Mouse (Mus musculus): Measurements from ENCODE around the gene Abcc2.
A peak's percentile ranks its signal among the peaks of the same experiment; 100 is the strongest.

The Abcc2 gene

GRCm38 (mm10) chr19:43780391-43780790 is 1.6 kb upstream of the Abcc2 start:
- no peak for DNase-seq (ENCODE audit: low spot score)

DNA sequence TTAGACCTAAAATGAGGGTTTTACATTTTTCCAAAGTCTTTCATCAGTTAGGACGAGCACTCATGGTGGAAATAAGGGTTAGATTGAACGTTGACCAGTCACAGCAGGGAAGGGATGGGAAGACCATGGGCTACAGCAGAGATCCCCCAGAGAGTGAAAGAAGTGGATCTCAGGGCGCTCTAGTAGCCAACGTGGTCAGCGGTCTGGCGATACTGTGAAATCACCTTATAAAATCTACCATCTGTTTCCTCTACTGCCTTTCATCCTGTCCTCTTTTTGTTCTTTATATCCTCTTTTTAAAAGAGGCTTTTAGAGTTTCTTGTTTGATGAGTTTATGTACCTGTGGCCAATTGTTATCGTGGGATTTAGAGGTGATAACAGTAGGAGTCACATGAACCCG is 2.8 kb downstream of the Abcc2 start:
- DNase-seq (ENCODE audit: low spot score): no peak

DNA sequence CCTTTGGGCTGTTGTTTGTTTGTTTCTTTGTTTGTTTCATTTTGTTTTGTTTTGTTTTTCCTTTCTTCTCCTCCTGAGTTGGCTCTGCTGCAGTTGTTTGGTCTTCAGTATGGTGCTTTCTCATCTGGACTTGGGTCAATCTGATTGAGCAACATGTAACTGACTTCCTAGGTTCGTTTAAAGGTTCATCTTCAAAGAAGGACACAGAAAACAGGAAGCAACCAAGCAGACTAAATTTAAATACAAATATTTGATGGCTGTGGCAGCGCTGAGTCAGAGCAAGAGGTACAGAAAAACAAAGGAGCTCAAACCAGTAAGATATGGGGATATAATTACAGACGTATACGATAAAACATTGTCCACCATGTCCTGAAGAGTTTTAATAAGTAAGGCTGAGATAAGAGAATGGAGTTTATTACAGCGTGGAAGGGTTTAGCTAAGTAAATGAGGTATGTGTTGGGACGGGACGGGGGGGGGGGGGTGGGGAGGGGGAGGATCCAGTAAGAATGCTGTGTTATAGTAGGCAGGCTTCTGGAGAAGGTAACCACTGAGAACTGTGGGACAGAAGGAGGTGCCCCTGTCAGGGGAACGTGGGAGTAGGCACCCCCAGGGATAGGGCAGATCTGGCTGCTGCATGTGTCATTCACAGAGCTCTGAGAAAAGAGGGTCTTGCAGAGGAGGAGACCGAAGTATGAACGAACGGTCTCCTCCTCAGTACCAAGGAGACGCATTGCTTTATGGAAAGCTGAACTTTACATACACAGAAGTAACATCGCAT is 4.4 kb downstream of the Abcc2 start:
- DNase-seq (ENCODE audit: low spot score): no peak

DNA sequence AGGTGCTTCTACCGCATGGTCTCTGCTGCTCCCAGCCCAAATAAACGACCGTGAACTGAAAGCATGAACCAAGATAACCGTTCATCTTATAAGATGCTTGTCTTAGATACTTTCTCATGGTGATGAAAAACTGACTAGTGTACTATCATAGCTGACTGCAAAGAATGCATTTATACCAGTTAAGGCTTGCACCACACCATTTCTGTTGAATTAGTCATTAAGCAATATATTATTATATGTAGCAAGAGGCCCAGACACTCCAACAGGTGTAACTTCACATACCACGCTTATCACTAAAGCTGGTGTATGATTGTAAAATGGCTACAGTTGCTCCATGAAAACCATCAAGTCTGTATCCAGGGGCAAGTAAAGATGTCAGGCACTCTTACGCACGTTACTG is 7.8 kb downstream of the Abcc2 start:
- DNase-seq (ENCODE audit: low spot score): no peak

DNA sequence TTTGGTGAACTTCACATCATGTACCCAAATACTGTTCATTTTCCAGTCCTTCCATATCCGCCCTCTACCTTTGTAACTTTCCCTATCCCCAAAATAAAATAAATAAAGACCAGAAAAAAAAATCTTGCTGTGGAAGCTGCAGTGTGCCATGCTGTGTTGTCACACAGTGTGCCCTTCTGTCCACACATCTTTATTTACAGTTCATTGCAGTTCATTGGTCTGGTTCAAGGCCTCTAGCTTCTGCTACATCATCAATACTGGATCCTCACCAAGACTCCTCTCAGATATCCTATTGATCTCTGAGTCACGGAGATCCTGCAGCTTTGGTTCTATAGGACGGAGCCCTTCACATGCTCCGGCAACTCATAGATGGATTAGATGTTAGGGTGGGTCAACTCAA is 10.5 kb downstream of the Abcc2 start:
- DNase-seq (ENCODE audit: low spot score): no peak

DNA sequence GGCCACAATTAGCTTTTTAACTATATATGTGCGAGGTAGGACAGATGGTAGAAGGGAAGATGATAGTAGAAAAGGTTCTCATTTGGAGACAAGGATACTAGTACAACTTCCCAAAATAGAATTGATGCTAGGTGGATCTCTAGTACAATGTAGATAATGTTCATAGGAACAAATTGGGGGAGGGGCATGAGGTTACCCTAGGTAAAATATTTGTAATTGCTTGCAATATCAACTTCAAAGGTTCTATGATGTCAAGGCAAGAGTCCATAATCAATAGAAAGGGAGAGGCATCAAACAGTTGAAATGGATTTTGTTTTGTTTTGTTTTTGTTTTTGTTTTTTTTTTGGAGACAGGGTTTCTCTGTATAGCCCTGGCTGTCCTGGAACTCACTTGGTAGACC is 12.0 kb downstream of the Abcc2 start:
- no peak for DNase-seq (ENCODE audit: low spot score)

- no peak for DNase-seq (ENCODE audit: low spot score)
Measured at GRCm38 (mm10) chr19:43795511-43795910, 13.5 kb downstream of the Abcc2 start.

GRCm38 (mm10) chr19:43797216-43797615 is 15.2 kb downstream of the Abcc2 start:
- DNase-seq (ENCODE audit: low spot score): no peak

DNA sequence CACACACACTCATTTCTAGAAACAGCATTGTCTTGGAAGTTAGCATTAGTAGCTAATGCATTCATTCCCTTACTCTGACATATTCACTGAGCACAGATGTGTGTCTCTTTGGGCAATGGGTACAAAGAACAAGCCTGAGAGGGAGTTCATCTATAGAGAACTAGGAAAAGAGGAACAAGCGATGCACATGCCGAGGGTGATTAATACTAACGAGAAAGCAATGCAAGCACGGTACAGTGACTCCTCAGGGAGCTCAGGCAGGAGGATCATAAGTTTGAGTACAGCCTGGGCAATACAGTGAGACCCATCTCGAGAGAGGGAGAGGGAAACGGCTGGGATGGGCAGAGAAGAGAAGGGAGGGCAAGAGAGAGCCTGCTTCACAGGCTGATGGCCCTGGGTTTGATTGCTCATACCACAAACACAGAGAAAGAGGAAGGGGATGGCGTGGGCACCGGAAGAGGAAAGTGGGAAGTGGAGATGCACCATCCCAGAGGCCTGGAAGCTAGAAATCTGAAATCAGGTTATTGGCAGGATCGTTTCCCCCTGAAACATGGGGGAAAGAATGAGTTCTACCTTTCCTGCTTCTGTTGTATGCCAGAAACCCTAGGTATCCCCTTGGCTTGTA is 19.5 kb downstream of the Abcc2 start:
- no peak for DNase-seq (ENCODE audit: low spot score)

DNA sequence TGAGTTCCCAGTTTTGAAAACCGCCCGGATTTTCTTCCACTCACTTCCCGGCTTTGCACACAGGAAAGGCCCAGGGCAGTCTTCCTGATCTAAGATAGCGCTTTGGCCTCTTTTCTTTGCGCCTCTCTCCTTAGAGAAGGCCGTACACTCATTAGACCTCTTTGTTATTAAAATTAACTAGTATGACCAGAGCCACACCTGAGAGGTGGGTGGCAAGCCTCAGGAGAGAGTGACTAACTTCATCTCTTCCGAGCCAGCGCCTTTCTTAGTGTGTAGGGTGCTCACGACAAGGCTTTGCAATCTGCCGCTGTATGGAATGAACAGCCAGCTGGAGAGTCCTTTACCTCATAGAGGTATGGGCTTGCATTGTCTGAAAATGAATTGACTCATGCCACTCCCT is 21.9 kb downstream of the Abcc2 start:
- DNase-seq (ENCODE audit: low spot score): no peak

- no peak for DNase-seq (ENCODE audit: low spot score)
Measured at GRCm38 (mm10) chr19:43809331-43809730, 27.3 kb downstream of the Abcc2 start.

- no peak for DNase-seq (ENCODE audit: low spot score)
Measured at GRCm38 (mm10) chr19:43811419-43811818, 29.4 kb downstream of the Abcc2 start.

- DNase-seq (ENCODE audit: low spot score): no peak
Measured at GRCm38 (mm10) chr19:43813315-43813714, 31.3 kb downstream of the Abcc2 start.

DNA sequence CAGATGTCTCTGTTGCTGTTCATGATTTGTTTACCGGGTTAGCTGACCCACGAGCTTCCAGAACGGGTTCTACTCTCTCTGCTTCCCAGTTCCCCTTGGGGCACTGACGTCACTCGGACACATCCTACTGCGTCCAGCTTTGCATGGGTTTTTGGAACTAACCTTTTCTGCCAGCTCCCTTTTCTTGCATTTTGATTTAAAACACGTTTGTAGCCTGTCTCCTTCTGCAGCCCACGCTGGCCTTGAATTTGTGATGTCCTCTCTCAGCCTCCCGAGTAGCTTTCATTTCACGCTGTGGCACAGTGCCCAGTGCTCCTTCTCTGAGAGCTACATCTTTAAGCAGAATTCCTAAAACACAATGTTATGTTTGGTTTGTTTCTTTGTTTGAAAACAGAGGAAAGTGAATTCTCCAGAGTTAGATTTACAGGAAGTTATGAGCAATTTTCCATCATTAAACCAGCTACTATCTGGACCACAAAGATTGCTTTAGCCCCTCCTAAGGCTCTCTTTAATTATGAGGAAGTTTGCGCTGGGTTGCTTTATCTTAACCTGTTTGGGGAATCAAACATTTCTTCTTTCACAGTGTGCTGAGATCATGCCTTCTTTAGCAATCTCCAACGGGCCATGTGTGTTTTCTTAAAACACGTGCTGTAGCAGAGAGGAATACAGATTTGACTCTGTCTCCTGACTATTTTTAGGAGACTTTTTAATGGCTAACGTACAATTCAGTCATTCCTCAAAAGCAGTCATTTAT is 33.8 kb downstream of the Abcc2 start:
- peak; percentile 9 for DNase-seq (ENCODE audit: low spot score)

DNA sequence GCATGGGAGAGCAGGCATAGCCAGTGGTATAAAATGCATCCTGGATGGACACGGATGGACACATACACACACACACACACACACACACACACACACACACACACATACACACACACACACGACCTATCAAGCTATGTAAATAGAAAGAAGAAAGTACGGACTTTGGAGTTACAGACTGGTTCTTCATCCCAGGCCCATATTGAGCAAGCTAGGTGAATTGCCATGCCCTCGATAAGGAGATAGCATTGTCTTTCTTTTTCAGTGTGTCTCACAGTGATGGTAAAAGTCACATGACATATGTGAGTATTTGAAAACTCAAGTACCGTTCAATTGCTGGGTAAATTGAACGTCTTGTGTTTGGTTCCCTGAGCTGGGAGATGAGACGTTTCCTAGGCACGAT is 44.9 kb downstream of the Abcc2 start:
- DNase-seq (ENCODE audit: low spot score): no peak

DNA sequence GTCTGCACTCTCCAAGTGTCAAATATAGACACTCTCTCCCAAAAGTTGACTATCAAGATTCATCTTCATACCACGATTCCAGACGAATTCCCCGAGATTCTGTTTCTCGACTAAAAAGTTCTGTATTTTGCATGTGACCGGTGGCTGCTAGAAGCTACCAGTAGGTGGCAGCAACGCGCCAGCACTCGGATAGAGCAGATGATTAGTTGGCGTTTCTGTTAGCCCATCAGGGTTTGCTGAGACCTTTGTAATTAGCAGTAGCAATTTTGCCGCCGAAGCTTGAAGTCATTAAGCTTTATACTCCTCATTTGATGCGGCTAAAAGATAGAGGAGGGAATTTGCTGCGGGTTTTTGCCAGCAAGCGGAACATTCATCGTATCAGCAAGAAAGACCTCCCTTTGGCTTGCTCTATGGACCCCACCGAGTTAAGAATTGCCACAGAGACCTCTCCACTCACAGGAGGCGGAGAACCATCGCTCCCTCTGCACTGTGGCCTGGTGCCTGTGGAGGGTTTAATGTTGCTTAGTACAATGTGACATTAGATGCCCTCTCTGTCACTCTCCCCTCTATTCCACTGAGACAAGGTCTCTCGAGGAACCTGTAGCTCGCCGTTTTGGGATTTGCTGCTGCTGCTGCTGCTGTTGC is 50.6 kb downstream of the Abcc2 start:
- DNase-seq (ENCODE audit: low spot score): peak; percentile 46

GRCm38 (mm10) chr19:43843184-43843583 is 61.2 kb downstream of the Abcc2 start:
- DNase-seq (ENCODE audit: low spot score): no peak

- DNase-seq (ENCODE audit: low spot score): no peak
Measured at GRCm38 (mm10) chr19:43845331-43845908, 63.4 kb downstream of the Abcc2 start.

GRCm38 (mm10) chr19:43847056-43847455 is 65.1 kb downstream of the Abcc2 start:
- no peak for DNase-seq (ENCODE audit: low spot score)

DNA sequence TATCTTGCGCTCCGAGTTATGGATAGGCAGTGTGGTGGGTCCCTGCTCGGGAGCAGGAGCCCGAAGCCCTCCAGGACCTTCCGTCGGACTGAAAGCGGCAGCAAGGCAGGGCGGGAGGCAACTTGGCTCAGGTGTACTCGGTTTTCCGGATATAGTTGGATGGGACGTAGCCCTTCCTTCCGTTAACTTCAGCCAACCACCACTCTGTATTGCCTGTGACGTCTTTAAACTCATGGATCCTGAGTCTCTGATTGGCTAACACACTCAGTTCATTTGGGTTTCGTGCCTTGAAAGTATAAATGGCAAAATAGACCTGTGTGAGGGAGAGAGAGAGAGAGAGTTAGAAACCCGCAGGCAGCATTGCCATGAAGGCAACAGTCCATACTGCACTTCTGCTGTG is 66.0 kb downstream of the Abcc2 start:
- DNase-seq (ENCODE audit: low spot score): no peak

GRCm38 (mm10) chr19:43850026-43850425 is 68.0 kb downstream of the Abcc2 start:
- no peak for DNase-seq (ENCODE audit: low spot score)

GRCm38 (mm10) chr19:43851996-43852630 is 70.1 kb downstream of the Abcc2 start:
- no peak for DNase-seq (ENCODE audit: low spot score)

All from ovary, postnatal 10 days (tissue).